Mouse (Mus musculus) midbrain, embryonic 16.5 days (tissue): ENCODE data around the gene Cxcl5. TPM values are rescaled to one million over a fixed set of nuclear protein-coding genes. Genes with fewer than 3 reads are reported as not detected.

Experiments
- ATAC-seq: fragments of 200-750 bp; cut with Nextera tagmentation; 2 replicates; pipeline ENCODE4 v1.8.0; 2017; ENCODE audit warnings: moderate TSS enrichment
- H3K27ac ChIP-seq: fragments of 300-500 bp; sonication (generic); 2 replicates; pipeline ENCODE4 v1.5.1; 2014; ENCODE audit warnings: mild to moderate bottlenecking, low read length, mixed read lengths
- H3K27me3 ChIP-seq: fragments of 300-500 bp; sonication (generic); 2 replicates; pipeline ENCODE4 v1.6.1; 2014; ENCODE audit warnings: low read depth, low read length, mixed read lengths; ENCODE audit not compliant: control insufficient read depth, insufficient read depth
- H3K36me3 ChIP-seq: fragments of 300-500 bp; sonication (generic); 2 replicates; pipeline ENCODE4 v1.6.1; 2014; ENCODE audit warnings: mild to moderate bottlenecking, low read length, moderate library complexity, mixed read lengths; ENCODE audit not compliant: control insufficient read depth, insufficient read depth
- H3K4me1 ChIP-seq: fragments of 300-500 bp; sonication (generic); 2 replicates; pipeline ENCODE4 v1.6.1; 2014; ENCODE audit warnings: mild to moderate bottlenecking, low read length, mixed read lengths; ENCODE audit not compliant: control insufficient read depth, insufficient read depth
- H3K4me2 ChIP-seq: fragments of 300-500 bp; sonication (generic); 2 replicates; pipeline ENCODE4 v1.6.1; 2014; ENCODE audit warnings: mild to moderate bottlenecking, low read length, mixed read lengths
- H3K4me3 ChIP-seq: fragments of 300-500 bp; sonication (generic); 2 replicates; pipeline ENCODE4 v1.5.1; 2014; ENCODE audit warnings: low read depth, mild to moderate bottlenecking, low read length, moderate library complexity, mixed read lengths
- H3K9ac ChIP-seq: fragments of 300-500 bp; sonication (generic); 2 replicates; pipeline ENCODE4 v1.6.1; 2014; ENCODE audit warnings: low read depth, low read length, mixed read lengths
- H3K9me3 ChIP-seq: fragments of 300-500 bp; sonication (generic); replicated peaks from 2 replicates; pipeline ENCODE4 v1.6.1; 2014; ENCODE audit warnings: mild to moderate bottlenecking, low read length, mixed read lengths; ENCODE audit not compliant: control insufficient read depth, poor library complexity, severe bottlenecking
- WGBS: fragments of 180-500 bp; shearing (Covaris S2); extraction: QIAGEN DNeasy Blood & Tissue Kit; methylation state at CpG from one replicate; pipeline ENCODE4 v1.1.7; 2014; 5-methylcytosine and 5-hydroxymethylcytosine counted together
- polyA plus RNA-seq: library from polyadenylated mRNA; unstranded; fragments of >200 nt; fragmentation: Nextera tagmentation; extraction: Ambion mirVana; gene quantifications from 2 replicates; pipeline ENCODE4 v1.2.1, GENCODE M21; 2015

Cxcl5 gene
- polyA plus RNA-seq, 1 experiment from 2014 or later, result 0.35 TPM

DNA sequence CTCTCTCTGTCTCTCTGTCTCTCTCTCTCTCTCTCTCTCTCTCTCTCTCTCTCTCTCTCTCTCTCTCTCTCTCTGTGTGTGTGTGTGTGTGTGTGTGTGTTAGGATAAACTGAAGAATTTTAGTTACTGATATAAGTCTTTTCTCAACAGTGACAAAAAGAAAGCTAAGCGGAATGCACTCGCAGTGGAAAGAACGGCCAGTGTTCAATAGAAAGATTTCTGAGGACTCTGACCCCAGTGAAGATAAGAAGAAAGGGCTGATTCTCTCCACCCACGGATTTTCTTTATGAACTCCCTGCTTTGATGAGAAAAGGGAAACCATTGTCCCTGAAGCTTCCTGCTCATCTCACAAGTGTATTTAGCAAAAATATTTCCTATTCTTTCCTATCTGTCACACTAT lies 1.1 kb downstream of the Cxcl5 start:
- no peak overlapping the region for H3K4me2 ChIP-seq
- peaks cover 11% of the 10 kb centered on the region; the same call in 1 of the 2 replicates for H3K4me1 ChIP-seq
- no peak overlapping the region for H3K9ac ChIP-seq
- 40% methylated on average over 4 of the region's 4 CpGs for WGBS
- no peak for ATAC-seq
- H3K27ac ChIP-seq, result no peak overlapping the region
- no peaks in the 10 kb centered on the region for H3K36me3 ChIP-seq
- H3K4me3 ChIP-seq, result no peak overlapping the region
- no peaks in the 10 kb centered on the region for H3K9me3 ChIP-seq
- peaks cover 3% of the 10 kb centered on the region; the same call in 1 of the 2 replicates for H3K27me3 ChIP-seq

DNA sequence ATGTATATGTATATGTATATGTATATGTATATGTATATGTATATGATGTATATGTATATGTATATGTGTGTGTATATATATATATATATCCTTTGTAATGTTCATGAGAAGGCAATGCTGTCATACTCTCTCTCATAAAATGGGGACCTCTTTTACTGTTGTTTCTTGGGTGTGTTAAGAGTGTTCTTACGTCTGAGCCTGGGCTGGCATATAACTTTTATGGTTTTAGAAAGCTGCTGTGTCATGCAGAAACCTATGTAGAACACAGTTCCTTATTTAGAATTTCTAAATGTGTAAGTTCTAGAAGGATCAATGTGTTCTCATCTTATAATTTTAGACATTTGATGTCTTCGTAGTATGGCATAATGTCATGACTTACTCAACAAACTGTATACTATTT lies 1.7 kb downstream of the Cxcl5 start:
- Histone ChIP-seq H3K36me3 (no peaks in the 10 kb centered on the region), H3K4me1 (peaks cover 11% of the 10 kb centered on the region; the same call in 1 of the 2 replicates), H3K9ac (no peak overlapping the region), H3K4me2 (no peak overlapping the region), H3K4me3 (no peak overlapping the region), H3K27ac (no peak overlapping the region), H3K9me3 (no peaks in the 10 kb centered on the region), H3K27me3 (peaks cover 3% of the 10 kb centered on the region; the same call in 1 of the 2 replicates)
- ATAC-seq, result no peak
- 95% methylated on average over 2 of the region's 2 CpGs for WGBS

DNA sequence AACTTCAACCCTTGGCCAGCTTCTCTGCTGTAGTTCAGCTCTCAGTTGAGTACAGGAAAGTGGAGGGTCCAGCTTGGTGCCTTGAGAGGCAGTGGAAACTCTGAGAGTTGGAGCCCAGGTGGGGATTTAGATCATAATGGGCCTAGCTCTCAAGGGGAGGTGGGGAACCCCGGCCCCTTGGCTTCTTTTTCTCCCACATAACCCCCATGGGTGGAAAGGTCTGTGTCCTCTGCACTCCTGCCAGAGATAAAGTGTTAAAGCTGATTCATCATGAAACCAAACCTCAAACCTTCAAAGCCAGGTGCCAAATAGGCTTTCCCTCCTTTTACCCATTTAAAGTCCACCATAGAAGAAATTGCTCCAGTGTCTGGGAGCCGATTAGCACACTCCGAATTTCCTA lies 2.7 kb downstream of the Cxcl5 start:
- H3K27ac ChIP-seq, result no peak overlapping the region
- WGBS, result 83% methylated on average over 3 of the region's 3 CpGs
- peaks cover 3% of the 10 kb centered on the region; the same call in 1 of the 2 replicates for H3K27me3 ChIP-seq
- H3K4me1 ChIP-seq, result peaks cover 11% of the 10 kb centered on the region; the same call in 1 of the 2 replicates
- ATAC-seq, result no peak
- H3K4me2 ChIP-seq, result no peak overlapping the region
- H3K36me3 ChIP-seq, result no peaks in the 10 kb centered on the region
- H3K9me3 ChIP-seq, result no peaks in the 10 kb centered on the region
- H3K4me3 ChIP-seq, result no peak overlapping the region
- no peak overlapping the region for H3K9ac ChIP-seq

DNA sequence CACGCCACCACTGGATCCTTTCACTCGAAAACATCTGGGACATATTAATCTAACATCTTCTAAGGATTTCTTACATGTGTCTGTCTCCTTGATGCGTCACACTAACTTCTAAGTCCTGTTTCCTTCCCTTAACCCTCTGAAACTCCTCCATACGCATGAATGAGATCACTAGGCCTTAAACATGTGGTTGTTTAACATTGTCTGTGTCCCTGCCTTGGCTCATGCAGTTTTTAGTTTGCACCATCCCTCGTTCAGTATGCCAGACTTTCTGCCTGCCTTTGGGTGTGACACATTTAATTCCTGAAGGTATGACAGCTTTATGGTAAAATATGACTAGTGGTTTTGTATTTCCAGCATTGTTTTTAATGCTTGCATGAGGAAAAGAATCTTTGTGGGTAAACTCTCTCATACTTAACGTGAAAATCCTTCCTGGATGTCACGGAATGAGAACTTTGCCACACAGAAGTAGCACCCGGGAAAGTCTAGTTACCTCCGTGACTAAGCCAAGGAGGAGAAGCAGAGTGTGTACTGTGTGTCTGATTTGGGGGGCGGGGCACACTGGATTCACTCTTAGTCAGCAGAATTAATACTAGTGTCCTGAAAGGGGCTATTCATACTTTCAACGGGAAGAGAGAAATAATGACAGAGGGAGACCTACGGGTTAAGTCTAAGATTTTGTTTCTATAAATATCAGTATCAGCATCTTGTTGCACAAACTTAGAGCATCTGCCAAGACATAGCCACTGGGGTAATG lies 4.9 kb downstream of the Cxcl5 start:
- Histone ChIP-seq H3K4me2 (no peak overlapping the region), H3K9me3 (no peaks in the 10 kb centered on the region), H3K4me1 (peaks cover 5% of the 10 kb centered on the region; the same call in 1 of the 2 replicates), H3K4me3 (no peak overlapping the region), H3K27me3 (no peaks in the 10 kb centered on the region; the same call in 1 of the 2 replicates), H3K9ac (no peak overlapping the region), H3K27ac (no peak overlapping the region), H3K36me3 (no peaks in the 10 kb centered on the region)
- no peak for ATAC-seq
- WGBS, result 83% methylated on average over 12 of the region's 12 CpGs

DNA sequence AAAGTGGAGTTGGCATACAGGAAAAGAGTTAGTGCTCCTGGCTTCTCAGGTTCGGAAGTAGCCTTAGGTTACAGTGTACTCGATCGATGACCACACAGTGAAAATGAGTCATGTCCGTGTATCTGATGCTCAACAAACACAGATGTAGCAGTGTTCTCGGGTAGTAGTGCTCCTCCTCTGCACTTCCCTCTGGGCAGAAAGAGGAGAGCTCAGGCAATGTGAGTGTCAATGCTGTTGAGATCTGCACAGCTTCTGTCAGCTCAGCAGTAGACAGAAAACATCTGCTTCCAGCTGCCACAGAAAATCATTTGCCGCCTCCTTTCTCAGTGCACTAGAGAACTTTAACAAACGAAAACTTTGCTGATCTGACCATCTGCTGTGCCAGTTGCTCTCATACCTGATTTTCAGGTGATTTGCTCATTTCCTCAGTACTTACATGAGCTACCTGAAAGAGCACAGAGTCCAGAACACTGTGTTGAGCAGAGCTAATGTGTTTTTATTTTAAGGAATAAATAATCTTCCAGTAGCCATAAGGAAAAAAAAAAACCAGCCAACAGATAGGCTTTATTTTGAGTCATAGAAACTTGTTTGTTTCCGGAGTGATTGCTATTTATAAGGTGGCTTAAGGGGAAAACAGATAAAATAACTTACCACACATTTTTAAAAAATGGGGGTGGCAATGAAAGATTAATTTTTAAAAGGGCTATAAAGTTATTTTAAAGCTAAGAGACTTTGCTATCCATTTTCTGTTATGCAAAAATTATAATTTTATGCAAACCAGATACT lies 6.9 kb downstream of the Cxcl5 start:
- no peaks in the 10 kb centered on the region for H3K9me3 ChIP-seq
- no peak overlapping the region for H3K4me2 ChIP-seq
- no peak for ATAC-seq
- H3K27me3 ChIP-seq, result no peaks in the 10 kb centered on the region; the same call in 1 of the 2 replicates
- H3K4me3 ChIP-seq, result no peak overlapping the region
- no peaks in the 10 kb centered on the region for H3K36me3 ChIP-seq
- no peak overlapping the region for H3K9ac ChIP-seq
- 86% methylated on average over 8 of the region's 8 CpGs for WGBS
- no peak overlapping the region for H3K27ac ChIP-seq
- H3K4me1 ChIP-seq, result no peaks in the 10 kb centered on the region

- Histone ChIP-seq H3K4me1 (no peaks in the 10 kb centered on the region), H3K27ac (no peak within 1 kb of the TSS), H3K4me3 (no peak within 1 kb of the TSS), H3K9me3 (no peaks in the 10 kb centered on the region), H3K36me3 (no peaks in the 10 kb centered on the region), H3K27me3 (no peaks in the 10 kb centered on the region), H3K4me2 (no peak within 1 kb of the TSS), H3K9ac (no peak within 1 kb of the TSS)
- 69% methylated on average over 3 of the region's 3 CpGs for WGBS
- ATAC-seq, result no peak
Measured at GRCm38 (mm10) chr5:90768218-90768617, 9.1 kb downstream of the Cxcl5 start, which contains the start of gene Ppbp. Gene Ppbp (plus strand): TSS chr5:90768518.

DNA sequence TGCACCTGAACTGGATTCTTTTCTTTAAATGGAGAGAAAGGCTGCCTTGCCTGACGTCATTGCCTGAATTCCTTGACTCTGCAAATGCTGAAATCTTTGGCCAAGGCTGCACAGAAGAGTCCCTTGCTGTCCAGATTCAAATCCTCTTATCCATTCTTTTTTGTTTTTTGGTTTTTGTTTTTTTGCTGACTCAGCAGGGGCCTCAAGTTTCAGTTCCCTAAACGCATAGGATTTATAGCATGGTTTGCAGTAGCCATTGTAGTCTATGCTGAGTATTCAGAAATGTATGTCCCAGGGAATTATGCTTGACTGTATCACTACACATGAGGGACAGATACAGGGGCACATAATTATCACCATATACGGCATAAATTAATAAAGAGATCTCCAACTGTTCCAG lies 12.2 kb downstream of the Cxcl5 start:
- Histone ChIP-seq H3K9me3 (no peaks in the 10 kb centered on the region), H3K4me1 (no peaks in the 10 kb centered on the region), H3K27ac (no peak overlapping the region), H3K4me3 (no peak overlapping the region), H3K9ac (no peak overlapping the region), H3K27me3 (no peaks in the 10 kb centered on the region), H3K4me2 (no peak overlapping the region), H3K36me3 (no peaks in the 10 kb centered on the region)
- ATAC-seq, result no peak
- 57% methylated on average over 3 of the region's 3 CpGs for WGBS

GRCm38 (mm10) chr5:90771880-90772653 lies 12.9 kb downstream of the Cxcl5 start, which contains the start of gene Pf4:
Gene Pf4 (plus strand): TSS chr5:90772435.
- Histone ChIP-seq H3K4me3 (no peak within 1 kb of the TSS), H3K27me3 (no peaks in the 10 kb centered on the region), H3K9ac (no peak within 1 kb of the TSS), H3K9me3 (no peaks in the 10 kb centered on the region), H3K36me3 (no peaks in the 10 kb centered on the region), H3K27ac (no peak within 1 kb of the TSS), H3K4me1 (no peaks in the 10 kb centered on the region), H3K4me2 (no peak within 1 kb of the TSS)
- no peak for ATAC-seq
- WGBS, result 92% methylated on average over 16 of the region's 16 CpGs
